Mouse (Mus musculus) left cerebral cortex, postnatal 25 days (tissue): ENCODE measurements around the gene Ttc39b. TPM values are rescaled to one million over a fixed set of nuclear protein-coding genes. Genes with fewer than 3 reads are reported as not detected.
"Not testable (repeated sequence)": the region's sequence is repeated elsewhere in the genome, so short reads cannot be mapped to it uniquely, and the experiment has no call there.

Experiments used
- DNase-seq, 2 experiments: peaks; one replicate each; pipeline ENCODE4 v3.0.0; 2022; ENCODE audit warnings: low spot score in 2 of 2, mixed read lengths in 1 of 2
- intact Hi-C: fragments of 180-260 bp; cut with DNase I; formaldehyde crosslinking; loops from one replicate; pipeline ENCODE4 v1.15.1; 2025
- total RNA-seq, 2 experiments: library from RNA; stranded (reverse); gene quantifications; 2 replicates each; pipeline ENCODE4 v1.2.3; 2021

The Ttc39b gene
- total RNA-seq, 2 experiments from 2014 or later, result 61.7 to 66.5 TPM

DNA sequence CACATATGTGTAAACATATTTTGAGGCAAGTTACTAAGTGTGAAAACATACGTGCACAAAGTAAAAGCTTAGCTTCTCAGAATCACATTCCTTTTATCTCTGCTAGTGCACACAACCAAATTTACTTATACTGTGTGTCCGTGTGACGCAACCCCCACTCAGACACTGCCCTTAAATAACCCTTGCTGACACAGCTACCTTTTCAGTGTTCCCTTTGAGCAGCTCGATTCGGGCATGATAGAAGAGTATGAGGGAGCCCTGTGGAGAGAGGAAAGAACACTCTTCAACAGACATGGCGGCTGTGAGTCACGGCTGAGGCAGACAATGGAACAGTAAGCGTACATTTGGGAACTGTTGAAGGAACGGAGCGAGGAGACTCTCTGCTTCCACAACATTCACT lies 80.3 kb downstream of the Ttc39b start:
- DNase-seq, result no peak
- intact Hi-C loops, result no loop called here

GRCm38 (mm10) chr4:83241630-83242029 lies 82.4 kb downstream of the Ttc39b start:
- no peak for DNase-seq
- intact Hi-C loops, result no loop called here

DNA sequence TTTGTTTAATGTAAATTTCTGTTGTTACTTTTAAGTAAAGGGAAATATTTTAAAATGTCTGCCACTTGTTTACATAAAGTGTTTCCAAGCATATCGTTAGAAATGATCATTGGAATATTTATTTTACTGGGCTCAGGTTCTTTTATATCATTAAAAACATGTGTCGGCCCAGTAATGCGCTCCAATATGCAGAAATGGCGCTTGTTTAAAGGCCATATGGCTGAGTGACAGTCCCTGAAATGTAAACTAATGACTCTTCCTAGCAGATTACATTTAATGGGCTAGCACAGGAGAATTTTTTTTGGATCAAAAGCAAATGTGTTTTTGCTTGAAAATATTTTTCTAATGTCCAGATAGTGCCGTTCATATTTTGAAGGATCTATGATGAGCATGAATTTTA lies 86.4 kb downstream of the Ttc39b start:
- no peak for DNase-seq
- intact Hi-C loops, result no loop called here

DNA sequence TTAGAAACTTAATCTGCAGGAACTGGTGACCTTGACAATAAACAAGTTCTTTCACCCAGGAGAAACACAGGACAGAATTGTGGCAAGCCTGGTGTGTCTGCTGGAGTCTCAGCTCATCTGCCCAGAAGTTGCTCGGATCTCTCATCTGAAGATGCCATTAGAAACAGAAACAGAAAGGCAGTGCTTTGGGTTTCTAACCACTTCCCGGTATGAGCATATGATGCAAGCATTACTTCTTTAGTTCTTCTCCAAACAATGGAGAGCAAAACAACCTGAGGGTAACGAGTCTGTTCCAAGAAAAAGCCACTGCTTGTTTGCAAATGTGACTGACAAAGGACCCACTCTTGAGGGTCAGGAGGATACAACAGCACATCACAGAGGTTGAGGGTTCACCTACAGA lies 88.8 kb downstream of the Ttc39b start:
- DNase-seq, intact Hi-C loops: not testable (repeated sequence)

DNA sequence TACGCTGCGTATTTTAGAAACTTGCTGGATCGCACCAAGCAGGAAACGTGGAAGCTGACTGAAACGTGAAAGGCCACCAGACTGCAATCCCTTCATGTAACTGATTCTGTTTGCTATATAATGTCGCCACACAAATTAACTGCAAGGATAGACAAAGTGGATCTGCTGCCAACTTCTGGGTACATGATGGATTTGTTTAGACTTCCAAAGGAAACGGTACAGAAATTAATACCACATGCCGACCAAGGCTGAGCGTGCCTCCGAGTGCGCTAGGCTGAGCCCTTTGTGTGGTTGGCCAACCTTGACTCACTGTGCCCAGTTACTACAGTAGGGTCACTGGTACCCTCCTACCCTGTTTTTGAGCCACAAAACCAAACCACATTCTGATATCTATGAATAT lies 89.3 kb downstream of the Ttc39b start:
- DNase-seq, result no peak
- intact Hi-C loops, result no loop called here

DNA sequence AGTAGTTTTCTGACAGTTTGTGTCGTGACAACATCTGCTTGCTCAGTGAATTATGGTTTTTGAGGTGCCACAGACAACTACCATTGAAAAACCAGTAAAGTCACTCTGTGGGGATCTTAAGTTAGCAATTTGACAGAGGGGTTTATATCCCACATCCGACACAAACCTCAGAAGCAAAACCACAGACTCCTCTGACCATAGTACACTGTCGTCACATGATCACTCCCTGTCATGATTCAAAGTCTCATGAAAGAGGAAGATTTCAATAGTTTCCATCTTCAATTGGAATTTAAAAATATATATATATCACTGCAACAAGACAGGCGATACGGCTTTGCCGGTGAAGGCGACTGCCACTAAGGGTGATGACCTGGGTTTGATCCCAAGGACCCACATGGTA lies 89.9 kb downstream of the Ttc39b start:
- no peak for DNase-seq
- intact Hi-C loops, result no loop called here

DNA sequence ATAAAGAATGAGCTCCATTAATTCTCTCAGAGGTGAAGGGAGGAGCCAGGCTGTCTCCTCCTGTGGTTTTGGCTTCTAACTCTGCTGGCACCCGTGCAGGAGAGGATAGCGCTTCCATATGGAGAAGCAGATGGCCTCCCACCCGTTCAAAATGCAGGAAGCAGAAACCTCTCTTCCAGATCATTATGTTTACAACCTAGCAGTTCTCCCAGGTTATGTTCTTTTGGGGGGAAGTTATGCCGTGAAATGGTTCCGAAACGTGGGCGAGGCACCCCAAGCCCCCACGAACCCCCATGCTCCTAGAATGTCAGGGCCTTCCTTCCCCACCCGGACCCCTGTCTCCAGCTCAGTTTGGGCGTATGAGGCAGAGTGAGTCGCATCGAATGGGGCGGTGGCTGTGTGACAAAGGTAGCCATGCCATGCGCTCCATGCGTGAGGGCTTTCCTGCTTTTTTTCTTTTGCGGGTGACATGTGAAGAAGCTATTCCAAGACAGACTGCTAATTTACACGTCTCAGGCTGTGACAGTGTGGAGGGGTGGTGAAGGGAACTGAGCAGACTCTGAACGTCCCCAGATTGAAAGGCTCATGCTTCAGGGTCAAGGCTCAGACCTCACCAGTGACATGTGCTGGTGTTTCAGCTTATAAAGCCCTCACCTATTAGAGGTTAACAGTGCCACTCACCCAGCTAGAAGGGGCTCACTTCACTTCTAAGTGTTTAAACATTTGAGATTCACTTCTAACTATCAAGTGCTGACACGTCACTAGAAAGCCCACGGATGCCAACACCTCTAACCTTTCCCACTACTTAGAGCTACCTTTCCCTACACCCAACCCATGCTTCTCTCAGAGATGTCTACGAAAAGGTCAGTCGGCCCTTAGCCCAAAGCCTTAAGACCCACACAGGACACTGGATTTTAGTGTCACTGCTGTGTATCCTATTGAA lies 90.6 kb downstream of the Ttc39b start:
- peak; percentile 80 to 94 for DNase-seq
- intact Hi-C loops, result loop anchor here (2.0 kb wide), 1 partner anchor 35 kb away; no protein-coding TSS in a partner anchor

- no peak for DNase-seq
- intact Hi-C loops, result loop anchor here (2.0 kb wide), 1 partner anchor 34 kb away; no protein-coding TSS in a partner anchor
Observed at GRCm38 (mm10) chr4:83232315-83232880, 91.7 kb downstream of the Ttc39b start.

DNA sequence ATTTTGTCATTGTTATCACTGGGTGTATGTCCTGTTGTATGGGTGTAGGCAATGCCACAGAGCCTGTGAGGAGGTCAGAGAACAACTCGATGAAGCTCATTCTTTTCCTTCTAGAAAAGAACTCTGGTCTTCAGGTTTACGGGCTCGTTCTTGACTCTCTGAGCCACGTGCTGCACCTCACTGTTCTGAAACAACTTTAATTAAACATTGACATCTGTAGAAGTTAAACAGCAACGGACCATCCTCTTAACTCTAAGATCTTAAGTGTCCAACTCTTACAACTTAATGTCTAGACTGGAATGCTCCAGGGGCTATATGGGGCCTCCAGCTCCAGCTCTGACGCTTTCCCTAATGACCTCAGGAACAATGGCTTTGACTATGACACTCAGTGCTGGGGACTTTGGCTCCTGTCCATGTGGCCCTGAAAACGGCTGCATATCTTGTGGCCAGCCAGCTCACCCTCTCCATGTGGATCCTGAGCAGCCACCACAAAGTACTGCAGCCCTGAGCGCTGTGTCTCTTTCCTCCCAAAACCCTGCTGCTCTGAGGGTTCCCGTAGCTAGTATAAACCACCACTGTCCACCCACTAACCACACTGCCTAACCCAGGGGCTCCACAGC lies 95.3 kb downstream of the Ttc39b start:
- intact Hi-C loops, result no loop called here
- no peak for DNase-seq

- intact Hi-C loops, result no loop called here
- no peak for DNase-seq
Observed at GRCm38 (mm10) chr4:83228073-83228472, 96.0 kb downstream of the Ttc39b start.

- intact Hi-C loops, result no loop called here
- DNase-seq, result no peak
Observed at GRCm38 (mm10) chr4:83225633-83226360, 98.3 kb downstream of the Ttc39b start.

- DNase-seq, result no peak
- intact Hi-C loops, result no loop called here
Observed at GRCm38 (mm10) chr4:83224242-83224641, 99.8 kb downstream of the Ttc39b start.

GRCm38 (mm10) chr4:83223197-83223596 lies 100.9 kb downstream of the Ttc39b start:
- DNase-seq, result no peak
- intact Hi-C loops, result no loop called here

GRCm38 (mm10) chr4:83220761-83221557 lies 103.1 kb downstream of the Ttc39b start:
- no peak for DNase-seq
- intact Hi-C loops, result no loop called here

- intact Hi-C loops, result no loop called here
- DNase-seq, result peak in 1 of 2 experiments; percentile 79
Observed at GRCm38 (mm10) chr4:83219253-83219652, 104.8 kb downstream of the Ttc39b start.

- DNase-seq, result no peak
- intact Hi-C loops, result no loop called here
Observed at GRCm38 (mm10) chr4:83217128-83217527, 106.9 kb downstream of the Ttc39b start.

DNA sequence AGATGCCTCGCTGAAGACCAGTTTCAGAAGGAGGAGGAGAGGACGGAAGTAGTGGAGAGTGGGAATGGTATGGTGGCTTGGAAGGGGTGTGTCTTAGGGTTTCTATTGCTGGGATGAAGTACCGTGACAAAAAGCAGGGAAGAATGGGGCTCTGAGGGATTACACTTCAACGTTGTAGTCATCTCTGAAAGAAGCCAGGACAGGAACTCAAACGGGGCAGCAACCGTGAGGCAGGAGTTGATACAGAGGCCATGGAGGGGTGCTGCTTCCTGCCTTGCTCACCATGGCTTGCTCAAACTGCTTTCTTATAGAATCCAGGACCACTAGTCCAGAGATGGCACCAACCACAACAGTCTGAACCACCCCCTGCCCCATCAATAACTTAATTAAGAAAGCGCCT lies 107.7 kb downstream of the Ttc39b start:
- intact Hi-C loops, result no loop called here
- no peak for DNase-seq

GRCm38 (mm10) chr4:83215776-83216175 lies 108.3 kb downstream of the Ttc39b start:
- intact Hi-C loops, result no loop called here
- DNase-seq, result no peak
